Mouse (Mus musculus): ENCODE results near the gene Chek2.
A peak's percentile ranks its signal among the peaks of the same experiment; 100 is the strongest.
"Not testable (repeated sequence)": the region's sequence is repeated elsewhere in the genome, so short reads cannot be mapped to it uniquely, and the experiment has no call there.

The Chek2 gene

DNA sequence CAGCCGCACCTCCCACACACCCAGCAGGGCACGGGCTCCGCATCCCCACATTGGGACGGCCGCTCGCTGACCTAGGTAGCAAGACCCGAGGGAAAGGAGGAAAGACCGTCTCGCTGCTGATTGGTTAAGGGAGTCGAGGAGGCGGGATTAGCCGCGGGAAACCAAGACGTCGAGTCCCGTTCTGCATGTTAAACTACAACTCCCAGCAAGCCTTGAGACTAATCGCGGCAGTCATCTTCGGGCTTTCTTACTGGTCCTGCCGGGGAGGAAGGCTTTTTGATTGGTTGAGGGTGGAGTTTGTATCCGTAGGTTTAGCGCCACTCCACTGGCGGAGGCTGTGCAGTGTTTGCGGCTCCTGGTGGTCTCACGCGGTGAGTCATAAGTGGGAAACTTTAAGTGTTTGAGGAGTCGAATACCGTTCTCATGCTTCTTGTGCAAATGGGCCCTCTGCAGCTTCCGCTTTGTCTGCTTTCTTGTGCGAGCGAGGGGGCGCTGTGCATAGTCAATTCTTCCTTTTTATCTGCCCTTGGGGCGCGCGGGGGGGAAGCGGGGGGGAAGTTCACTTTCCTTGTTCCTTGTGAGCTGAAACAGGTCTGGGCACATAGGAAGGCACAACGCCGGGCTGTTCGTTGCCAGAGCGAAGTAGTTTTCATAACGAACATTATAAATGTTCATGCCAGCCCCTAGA, at the start of gene Chek2, which contains the start of gene Hscb:
Gene Chek2 (plus strand): TSS at position 302 of the 688 bp plus-strand sequence.
Gene Hscb (minus strand): TSS at position 100 of the 688 bp plus-strand sequence.
- peak; percentile 99 for DNase-seq (ENCODE audit: low read depth, low spot score)

- DNase-seq (ENCODE audit: low read depth, low spot score) = no peak
Observed at GRCm38 (mm10) chr5:110794363-110794762, 45.4 kb upstream of the Chek2 start.

DNA sequence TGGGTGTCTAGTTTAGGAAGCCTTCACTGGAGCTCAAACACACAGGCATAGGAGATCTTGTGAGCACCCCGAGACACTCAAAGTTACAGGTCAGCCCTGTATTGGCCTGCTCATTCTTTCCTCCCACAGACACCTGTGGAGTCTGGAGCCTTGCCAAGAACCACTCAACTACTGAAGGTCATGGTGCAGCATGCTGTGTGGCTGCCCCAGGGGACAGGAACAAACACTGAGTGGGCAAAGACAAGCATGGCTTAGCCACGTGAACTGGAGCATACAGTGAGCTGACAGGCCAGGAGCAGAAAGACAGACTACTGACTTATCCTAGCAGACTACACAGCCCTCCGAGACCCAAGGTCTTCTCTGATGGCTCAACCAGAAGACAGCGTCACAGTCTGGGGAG, 42.1 kb upstream of the Chek2 start:
- peak; percentile 72 for DNase-seq (ENCODE audit: low read depth, low spot score)

- no peak for DNase-seq (ENCODE audit: low read depth, low spot score)
Observed at GRCm38 (mm10) chr5:110801036-110801624, 38.6 kb upstream of the Chek2 start.

- DNase-seq (ENCODE audit: low read depth, low spot score) = no peak
Observed at GRCm38 (mm10) chr5:110802186-110802585, 37.6 kb upstream of the Chek2 start.

- no peak for DNase-seq (ENCODE audit: low read depth, low spot score)
Observed at GRCm38 (mm10) chr5:110802809-110803208, 37.0 kb upstream of the Chek2 start.

- peak; percentile 97 for DNase-seq (ENCODE audit: low read depth, low spot score)
Observed at GRCm38 (mm10) chr5:110804012-110804743, 35.6 kb upstream of the Chek2 start.

- peak; percentile 93 for DNase-seq (ENCODE audit: low read depth, low spot score)
Observed at GRCm38 (mm10) chr5:110806154-110806553, 33.6 kb upstream of the Chek2 start.

DNA sequence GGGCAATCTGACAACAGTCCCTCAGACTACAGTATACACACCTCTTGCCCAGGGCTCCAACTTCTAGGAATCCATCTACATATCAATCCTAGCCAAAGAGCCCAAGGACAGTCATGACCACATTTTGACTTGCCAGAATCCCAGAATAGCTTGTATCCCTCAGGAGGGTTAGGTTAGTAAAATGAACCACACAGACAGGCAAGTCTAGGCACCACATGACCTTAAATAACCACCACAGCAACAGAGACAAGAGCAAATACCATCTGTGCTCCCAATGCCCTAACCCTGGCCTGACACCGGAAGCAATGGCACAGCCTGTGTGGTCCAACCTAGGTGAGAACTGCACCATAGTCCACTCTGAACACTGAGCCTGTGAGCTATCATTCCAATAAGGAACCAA, 33.1 kb upstream of the Chek2 start:
- DNase-seq (ENCODE audit: low read depth, low spot score) = peak; percentile 81

DNA sequence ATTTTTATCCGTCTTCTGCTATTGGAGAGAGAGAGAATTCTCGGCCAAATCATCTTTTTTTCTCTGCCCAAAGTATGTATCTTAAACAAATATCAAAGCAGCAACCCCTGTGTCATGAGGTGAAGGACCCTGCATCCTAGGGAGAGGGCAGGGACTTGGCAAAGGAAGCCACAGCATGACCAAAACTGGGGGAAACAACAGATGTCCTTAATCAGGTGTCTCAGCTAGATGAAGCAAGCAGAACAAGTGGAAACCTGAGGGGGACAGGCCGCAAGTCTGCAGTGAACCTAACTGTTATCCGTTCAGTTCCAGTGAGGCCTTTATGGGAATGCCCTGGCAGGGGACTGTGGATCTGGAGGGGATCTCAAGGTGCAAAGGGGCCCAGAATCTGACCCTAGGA, 32.3 kb upstream of the Chek2 start:
- no peak for DNase-seq (ENCODE audit: low read depth, low spot score)

DNA sequence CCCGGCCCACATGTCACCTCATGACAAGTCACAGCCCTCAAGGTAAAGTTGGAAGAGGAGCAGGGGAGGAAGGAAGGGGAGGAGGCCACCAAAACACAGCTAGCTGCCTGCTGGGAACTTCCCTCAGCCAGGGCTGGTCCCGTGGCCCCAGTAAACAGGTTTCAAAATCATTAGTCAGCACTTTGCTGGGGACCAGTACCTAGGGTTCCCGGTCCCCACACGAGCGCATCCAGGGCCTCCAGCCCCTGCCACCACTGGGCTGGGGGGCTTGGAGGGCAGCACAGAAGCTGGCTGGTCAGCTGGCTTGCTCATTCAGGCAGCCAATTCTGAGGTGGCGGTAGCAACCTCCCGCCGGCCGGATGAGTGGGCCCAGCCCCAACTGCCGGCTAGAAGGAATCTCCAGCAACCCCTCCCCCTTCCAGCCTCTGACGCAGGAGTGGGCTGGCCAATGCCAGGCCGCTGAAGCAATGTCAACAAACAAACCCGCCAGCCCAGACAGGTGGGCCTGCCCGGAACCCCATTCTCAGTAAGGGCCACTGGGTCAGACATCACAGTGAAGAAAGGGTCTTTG, 31.6 kb upstream of the Chek2 start:
- peak; percentile 93 for DNase-seq (ENCODE audit: low read depth, low spot score)

GRCm38 (mm10) chr5:110808821-110809666, 30.7 kb upstream of the Chek2 start:
- DNase-seq (ENCODE audit: low read depth, low spot score) = peak; percentile 86

- DNase-seq (ENCODE audit: low read depth, low spot score) = peak; percentile 100
Observed at GRCm38 (mm10) chr5:110809667-110810325, 30.0 kb upstream of the Chek2 start, which contains the start of gene Ulk1. TSS of gene Ulk1 (minus strand) at chr5:110810097.

DNA sequence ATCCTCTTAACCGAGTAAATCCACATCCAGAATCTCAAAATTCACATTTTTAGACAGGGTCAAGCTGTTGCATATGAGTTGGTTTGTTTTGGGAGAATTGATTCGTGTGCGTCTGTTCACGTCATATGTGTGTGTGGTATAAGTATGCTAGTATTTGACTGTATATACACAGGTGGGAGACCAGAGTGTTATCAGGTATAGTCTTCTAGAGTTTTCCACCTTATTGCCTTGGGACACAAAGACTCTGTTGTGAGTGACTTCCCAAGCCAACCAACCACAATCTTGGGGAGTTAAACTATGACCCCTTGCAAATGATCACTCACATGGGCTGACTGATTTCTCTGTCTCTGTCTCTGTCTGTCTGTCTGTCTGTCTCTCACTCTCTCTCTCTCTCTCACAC, 15.4 kb upstream of the Chek2 start:
- DNase-seq (ENCODE audit: low read depth, low spot score) = no peak

- no peak for DNase-seq (ENCODE audit: low read depth, low spot score)
Observed at GRCm38 (mm10) chr5:110826781-110827495, 12.8 kb upstream of the Chek2 start.

DNA sequence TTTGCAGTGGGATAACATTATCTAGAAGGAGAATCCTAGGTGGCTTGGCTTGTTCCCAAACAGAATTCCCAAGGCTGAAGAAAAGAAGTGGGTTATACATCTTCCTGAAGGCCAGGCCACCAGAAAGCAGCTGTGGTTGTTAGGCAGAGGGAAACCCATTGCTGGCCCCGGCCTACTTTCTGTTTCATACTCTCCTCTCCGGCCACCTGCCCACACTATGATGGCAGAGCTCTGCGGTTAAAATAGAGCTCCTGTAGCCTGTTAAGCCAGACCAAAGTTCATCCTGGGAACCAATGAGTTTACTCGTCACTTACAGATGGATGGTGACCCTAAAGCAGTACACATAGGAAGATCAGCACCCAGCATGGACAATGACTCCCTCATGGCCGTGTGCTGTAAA, 12.2 kb upstream of the Chek2 start:
- no peak for DNase-seq (ENCODE audit: low read depth, low spot score)

DNA sequence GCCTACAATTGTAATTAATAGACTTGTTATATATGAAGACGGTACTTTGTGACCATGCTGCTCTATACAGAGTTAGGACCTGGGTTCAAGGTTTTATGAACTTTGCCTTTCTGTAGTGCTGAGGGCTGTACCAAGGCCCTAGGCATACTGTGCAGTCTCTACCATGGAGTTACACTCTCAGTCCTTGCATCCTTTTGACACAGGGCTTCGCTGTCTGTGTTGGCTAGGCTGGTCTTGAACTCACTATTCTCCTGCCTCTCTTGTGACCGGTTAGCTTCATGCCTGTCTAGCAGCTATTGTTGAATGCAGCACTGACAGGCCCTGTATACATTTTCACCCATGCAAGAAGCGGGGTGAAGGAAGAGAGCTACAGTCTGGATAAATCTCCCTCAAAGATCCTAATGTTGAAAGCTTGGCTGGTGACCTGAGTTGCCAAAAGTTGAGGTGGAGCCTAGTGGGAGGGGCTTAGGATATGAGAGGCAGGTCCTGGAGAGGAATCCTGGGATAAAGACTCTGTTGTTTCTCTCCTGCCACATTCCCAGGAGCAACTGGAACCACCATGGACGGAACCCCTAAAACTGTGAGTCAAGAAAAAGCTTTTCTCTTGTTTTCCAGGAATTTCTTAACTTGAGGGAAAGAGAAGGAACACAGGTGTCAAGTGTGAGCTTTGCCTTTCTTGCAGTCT, 8.6 kb upstream of the Chek2 start:
- DNase-seq (ENCODE audit: low read depth, low spot score) = peak; percentile 44

- DNase-seq (ENCODE audit: low read depth, low spot score) = peak; percentile 42
Observed at GRCm38 (mm10) chr5:110835959-110836358, 3.8 kb upstream of the Chek2 start.

GRCm38 (mm10) chr5:110838016-110838415, 1.8 kb upstream of the Chek2 start:
- not testable (repeated sequence) for DNase-seq (ENCODE audit: low read depth, low spot score)

Data from ZHBTc4 (cell line).